Mouse (Mus musculus): ENCODE data around the gene Zfp385c. TPM values are rescaled to one million over a fixed set of nuclear protein-coding genes. Genes with fewer than 3 reads are reported as not detected.
A peak's percentile ranks its signal among the peaks of the same experiment; 100 is the strongest.

Zfp385c gene
- polyA plus RNA-seq, 1 experiment from 2014 or later = 0.31 TPM

DNA sequence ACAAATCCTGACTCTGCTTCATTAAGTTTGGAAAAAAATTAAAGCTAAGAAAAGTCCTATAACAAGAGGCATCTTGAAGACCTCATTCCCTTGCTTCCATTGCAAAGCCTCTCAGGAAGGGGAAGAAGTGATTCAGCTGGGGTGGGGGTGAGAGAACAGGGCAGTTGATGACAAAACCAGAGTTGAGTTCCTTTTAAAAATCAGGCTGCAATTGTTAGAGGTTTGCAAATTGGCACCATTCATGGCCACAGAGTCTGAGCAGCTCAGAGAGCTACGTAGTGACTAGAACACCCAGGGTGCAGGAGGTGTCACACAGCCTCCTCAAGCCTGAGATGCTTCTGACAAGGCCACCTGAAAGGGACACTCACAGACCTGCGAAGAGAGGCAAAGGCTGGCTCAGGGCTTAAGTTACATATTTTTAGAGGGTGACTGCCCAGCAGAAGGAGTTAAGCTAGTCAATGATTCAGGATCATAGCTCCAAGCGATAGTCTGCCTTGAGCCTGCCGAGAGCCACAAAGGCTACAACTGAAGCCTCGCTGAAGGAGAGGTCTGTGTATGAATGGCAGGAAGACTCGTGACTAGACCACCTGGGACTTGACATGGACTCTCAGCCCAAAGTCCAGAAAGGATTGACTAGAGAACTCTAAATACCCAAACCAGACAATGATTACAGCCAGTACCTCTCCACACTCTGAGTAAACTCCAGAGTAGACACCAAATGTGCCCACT lies 38.4 kb upstream of the Zfp385c start:
- no peaks in the 10 kb centered on the region for H3K9me3 ChIP-seq (ENCODE audit: control insufficient read depth, low read length)
- peaks cover 5% of the 10 kb centered on the region for H3K4me1 ChIP-seq (ENCODE audit: control insufficient read depth, insufficient read depth, low read length)
- 84% methylated on average over 6 of the region's 6 CpGs for WGBS

DNA sequence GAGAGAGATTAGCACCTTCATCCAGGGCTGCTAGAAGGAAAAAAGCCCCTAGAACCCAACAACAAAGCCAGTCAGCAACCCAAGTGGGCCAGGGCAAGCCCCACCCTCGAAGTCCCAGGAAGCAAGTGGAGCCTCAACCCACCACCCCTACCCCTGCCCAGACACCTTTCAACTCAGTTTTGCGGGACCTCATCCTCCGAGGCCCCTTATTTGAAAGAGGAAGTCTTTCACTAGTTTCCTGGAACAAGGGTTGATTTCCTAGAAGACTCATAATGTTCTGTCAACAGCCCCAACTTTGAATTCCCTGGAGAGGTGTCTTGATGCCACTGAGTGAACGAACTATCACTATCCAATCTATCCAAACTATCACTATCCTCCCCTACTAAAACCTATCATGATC lies 37.7 kb upstream of the Zfp385c start:
- Histone ChIP-seq H3K27ac (ENCODE audit: low read length) (no peak overlapping the region), H3K27me3 (replicated peaks; ENCODE audit: control insufficient read depth, insufficient read depth, low read length) (no peaks in the 10 kb centered on the region), H3K36me3 (ENCODE audit: control insufficient read depth, insufficient read depth, low read length) (no peaks in the 10 kb centered on the region), H3K9me3 (ENCODE audit: control insufficient read depth, low read length) (no peaks in the 10 kb centered on the region), H3K4me2 (ENCODE audit: low read depth, low read length) (no peak overlapping the region), H3K4me3 (ENCODE audit: low read length) (no peak overlapping the region), H3K4me1 (ENCODE audit: control insufficient read depth, insufficient read depth, low read length) (peaks cover 8% of the 10 kb centered on the region), H3K9ac (ENCODE audit: low read depth, low read length) (no peak overlapping the region)
- 79% methylated on average over 4 of the region's 4 CpGs for WGBS
- ATAC-seq = no peak

More for the DNA sequence above, 38.4 kb upstream of the Zfp385c start:
- no peak overlapping the region for H3K4me2 ChIP-seq (ENCODE audit: low read depth, low read length)
- H3K27me3 ChIP-seq (replicated peaks; ENCODE audit: control insufficient read depth, insufficient read depth, low read length) = no peaks in the 10 kb centered on the region
- no peak overlapping the region for H3K4me3 ChIP-seq (ENCODE audit: low read length)
- no peak overlapping the region for H3K27ac ChIP-seq (ENCODE audit: low read length)
- ATAC-seq = no peak
- H3K9ac ChIP-seq (ENCODE audit: low read depth, low read length) = no peak overlapping the region
- no peaks in the 10 kb centered on the region for H3K36me3 ChIP-seq (ENCODE audit: control insufficient read depth, insufficient read depth, low read length)

DNA sequence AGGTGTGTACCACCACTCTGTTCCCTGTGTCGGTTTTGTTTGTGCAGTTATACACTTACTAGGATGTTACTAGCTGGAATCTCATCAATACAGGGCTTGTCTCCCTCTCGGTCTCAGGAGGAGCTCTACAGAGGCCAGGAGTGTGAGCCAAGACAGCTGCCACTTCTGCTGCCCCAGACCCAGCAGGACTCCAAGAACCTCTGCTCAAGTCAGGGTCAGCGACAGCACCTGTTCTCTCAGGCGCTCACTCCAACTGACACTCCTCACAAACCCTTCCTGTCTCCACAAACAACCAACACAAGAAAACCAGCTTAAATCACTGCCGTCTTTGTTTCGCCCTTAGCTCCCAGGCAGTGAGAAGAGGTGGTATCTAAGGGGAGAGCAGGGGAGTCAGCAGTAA lies 36.3 kb upstream of the Zfp385c start:
- no peaks in the 10 kb centered on the region for H3K36me3 ChIP-seq (ENCODE audit: control insufficient read depth, insufficient read depth, low read length)
- H3K4me2 ChIP-seq (ENCODE audit: low read depth, low read length) = no peak overlapping the region
- 79% methylated on average over 6 of the region's 6 CpGs for WGBS

DNA sequence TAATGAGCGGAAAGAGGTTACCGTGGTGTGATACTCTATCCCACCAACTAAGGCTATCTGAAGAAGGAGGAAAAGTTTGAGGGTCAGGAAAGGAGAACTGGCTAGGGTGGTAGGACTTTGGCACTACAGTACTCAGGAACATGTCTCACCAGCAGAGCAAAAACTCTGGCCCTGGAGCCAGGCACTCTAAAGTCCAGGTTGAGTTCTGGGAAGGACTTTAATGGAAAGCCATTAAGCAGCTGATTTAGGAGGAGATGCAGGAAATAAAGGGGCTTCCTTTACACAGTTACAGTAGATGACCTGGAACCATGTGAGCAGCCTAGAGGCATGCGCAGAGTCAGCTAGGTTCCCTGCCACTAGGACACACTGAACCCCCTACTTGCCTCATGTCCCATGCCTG lies 34.9 kb upstream of the Zfp385c start:
- Histone ChIP-seq H3K4me1 (ENCODE audit: control insufficient read depth, insufficient read depth, low read length) (peaks cover 26% of the 10 kb centered on the region), H3K4me3 (ENCODE audit: low read length) (no peak overlapping the region), H3K9ac (ENCODE audit: low read depth, low read length) (no peak overlapping the region), H3K9me3 (ENCODE audit: control insufficient read depth, low read length) (no peaks in the 10 kb centered on the region), H3K4me2 (ENCODE audit: low read depth, low read length) (no peak overlapping the region), H3K36me3 (ENCODE audit: control insufficient read depth, insufficient read depth, low read length) (no peaks in the 10 kb centered on the region), H3K27me3 (replicated peaks; ENCODE audit: control insufficient read depth, insufficient read depth, low read length) (no peaks in the 10 kb centered on the region), H3K27ac (ENCODE audit: low read length) (no peak overlapping the region)
- WGBS = 93% methylated on average over 3 of the region's 3 CpGs
- no peak for ATAC-seq

More for the DNA sequence above, 36.3 kb upstream of the Zfp385c start:
- Histone ChIP-seq H3K9me3 (ENCODE audit: control insufficient read depth, low read length) (no peaks in the 10 kb centered on the region), H3K27ac (ENCODE audit: low read length) (no peak overlapping the region), H3K4me1 (ENCODE audit: control insufficient read depth, insufficient read depth, low read length) (peaks cover 17% of the 10 kb centered on the region), H3K9ac (ENCODE audit: low read depth, low read length) (no peak overlapping the region), H3K27me3 (replicated peaks; ENCODE audit: control insufficient read depth, insufficient read depth, low read length) (no peaks in the 10 kb centered on the region), H3K4me3 (ENCODE audit: low read length) (no peak overlapping the region)
- no peak for ATAC-seq

DNA sequence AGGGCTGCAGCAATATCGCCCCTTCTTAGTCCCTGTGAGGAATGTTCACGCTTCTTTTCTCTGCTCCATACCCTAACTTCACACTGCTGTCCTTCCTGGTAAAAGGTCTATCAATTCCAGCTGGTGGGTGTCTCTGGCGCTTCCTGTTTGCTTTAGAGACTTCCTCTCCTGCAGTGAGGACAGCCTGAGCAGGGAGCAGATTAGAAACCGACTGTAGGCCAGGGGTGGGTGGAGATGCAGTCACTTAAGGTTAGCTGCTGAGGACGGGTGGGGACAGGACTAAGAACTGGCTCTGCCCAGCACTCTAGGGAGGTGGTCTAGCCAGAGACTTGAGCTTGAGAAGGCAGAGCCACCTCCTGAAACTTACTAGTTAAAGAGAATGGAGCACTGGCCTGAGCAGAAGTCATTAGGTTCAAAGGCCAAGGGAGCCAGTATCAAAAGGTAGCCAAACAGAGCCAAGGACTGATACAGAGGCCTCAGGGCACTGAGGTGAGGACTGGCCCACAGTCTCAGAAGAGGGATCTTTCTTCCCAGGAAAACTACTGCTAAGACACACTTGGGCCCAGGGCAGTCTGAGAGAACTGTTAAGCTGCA lies 32.8 kb upstream of the Zfp385c start:
- Histone ChIP-seq H3K9ac (ENCODE audit: low read depth, low read length) (peak overlapping the region; percentile 9; the same call in 1 of the 2 replicates), H3K9me3 (ENCODE audit: control insufficient read depth, low read length) (no peaks in the 10 kb centered on the region), H3K4me1 (ENCODE audit: control insufficient read depth, insufficient read depth, low read length) (peaks cover 43% of the 10 kb centered on the region), H3K27me3 (replicated peaks; ENCODE audit: control insufficient read depth, insufficient read depth, low read length) (no peaks in the 10 kb centered on the region), H3K27ac (ENCODE audit: low read length) (peak overlapping the region; percentile 76), H3K4me2 (ENCODE audit: low read depth, low read length) (no peak overlapping the region), H3K4me3 (ENCODE audit: low read length) (no peak overlapping the region), H3K36me3 (ENCODE audit: control insufficient read depth, insufficient read depth, low read length) (no peaks in the 10 kb centered on the region)
- peak; percentile 54 for ATAC-seq
- 20% methylated on average over 5 of the region's 5 CpGs for WGBS

DNA sequence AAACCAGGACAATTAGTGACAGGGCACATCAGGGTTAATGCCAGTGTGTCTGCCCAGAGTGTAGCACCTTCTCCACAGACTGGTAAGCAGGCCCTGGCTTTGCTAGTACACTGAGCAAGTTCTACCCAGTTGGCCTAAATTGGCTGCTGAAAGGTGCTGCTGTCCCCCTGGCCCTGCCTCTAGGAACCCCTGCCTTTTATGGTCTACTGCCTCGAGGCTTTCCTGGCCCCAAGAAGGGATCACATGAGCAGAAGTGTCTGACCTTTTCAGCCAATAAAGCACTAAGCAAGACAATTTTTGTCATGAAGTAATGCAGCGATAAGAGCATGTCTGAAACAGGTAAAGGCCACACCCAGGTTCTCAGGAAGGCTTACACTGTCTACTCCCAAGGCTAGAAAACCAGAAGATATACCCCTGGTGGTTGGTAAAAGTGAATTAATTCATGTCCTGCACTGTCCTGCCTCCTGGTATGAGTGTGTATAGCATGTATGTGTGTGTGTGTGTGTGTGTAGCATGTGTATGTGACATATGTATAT lies 30.3 kb upstream of the Zfp385c start:
- peak; percentile 70 for ATAC-seq

DNA sequence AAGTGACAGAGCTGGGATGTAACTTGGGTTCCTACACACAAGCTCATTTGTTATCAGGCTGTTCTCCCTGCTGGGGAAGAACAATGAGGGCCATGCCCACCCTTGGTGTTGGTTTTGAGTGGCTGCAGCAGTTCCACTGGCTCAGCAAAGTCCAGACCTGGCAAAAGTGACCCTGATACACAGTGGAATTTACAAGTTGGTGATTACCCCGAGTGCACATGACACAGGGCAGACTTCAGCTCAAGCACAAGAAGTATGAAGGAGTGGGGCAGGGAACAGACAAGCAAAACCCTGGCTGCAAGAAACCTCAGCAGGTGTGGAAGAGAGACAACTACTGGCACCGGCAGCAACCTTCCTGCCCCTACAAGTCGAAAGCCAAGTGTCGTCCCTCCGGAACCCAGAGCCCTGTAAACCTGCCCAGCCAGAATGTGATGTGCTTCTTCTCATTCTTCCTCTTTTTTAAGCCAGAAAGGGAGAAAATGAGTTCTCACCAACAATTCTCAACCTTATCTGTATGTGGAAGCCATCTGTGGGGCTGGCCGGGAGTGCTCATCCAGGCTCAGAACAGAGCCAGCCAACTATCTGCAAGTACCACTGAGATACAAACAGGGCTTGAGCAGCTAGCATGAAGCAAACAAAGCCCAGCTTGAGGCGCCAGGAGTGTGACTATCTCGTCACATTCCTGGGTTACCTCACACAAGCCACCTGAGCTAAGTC lies 29.7 kb upstream of the Zfp385c start:
- peak overlapping the region; percentile 71 for H3K27ac ChIP-seq (ENCODE audit: low read length)
- no peaks in the 10 kb centered on the region for H3K9me3 ChIP-seq (ENCODE audit: control insufficient read depth, low read length)
- peaks cover 46% of the 10 kb centered on the region for H3K4me1 ChIP-seq (ENCODE audit: control insufficient read depth, insufficient read depth, low read length)
- H3K36me3 ChIP-seq (ENCODE audit: control insufficient read depth, insufficient read depth, low read length) = peaks cover 3% of the 10 kb centered on the region
- WGBS = 68% methylated on average over 8 of the region's 8 CpGs
- peak; percentile 31 for ATAC-seq
- no peak overlapping the region; the same call in 1 of the 2 replicates for H3K9ac ChIP-seq (ENCODE audit: low read depth, low read length)
- no peak overlapping the region for H3K4me2 ChIP-seq (ENCODE audit: low read depth, low read length)
- no peaks in the 10 kb centered on the region for H3K27me3 ChIP-seq (replicated peaks; ENCODE audit: control insufficient read depth, insufficient read depth, low read length)
- no peak overlapping the region for H3K4me3 ChIP-seq (ENCODE audit: low read length)

More for the DNA sequence above, 30.3 kb upstream of the Zfp385c start:
- Histone ChIP-seq H3K9me3 (ENCODE audit: control insufficient read depth, low read length) (no peaks in the 10 kb centered on the region), H3K4me1 (ENCODE audit: control insufficient read depth, insufficient read depth, low read length) (peaks cover 46% of the 10 kb centered on the region), H3K27me3 (replicated peaks; ENCODE audit: control insufficient read depth, insufficient read depth, low read length) (no peaks in the 10 kb centered on the region), H3K36me3 (ENCODE audit: control insufficient read depth, insufficient read depth, low read length) (peaks cover 3% of the 10 kb centered on the region), H3K9ac (ENCODE audit: low read depth, low read length) (no peak overlapping the region; the same call in 1 of the 2 replicates), H3K27ac (ENCODE audit: low read length) (peak overlapping the region; percentile 71), H3K4me2 (ENCODE audit: low read depth, low read length) (no peak overlapping the region), H3K4me3 (ENCODE audit: low read length) (no peak overlapping the region)
- WGBS = 33% methylated on average over 2 of the region's 2 CpGs

DNA sequence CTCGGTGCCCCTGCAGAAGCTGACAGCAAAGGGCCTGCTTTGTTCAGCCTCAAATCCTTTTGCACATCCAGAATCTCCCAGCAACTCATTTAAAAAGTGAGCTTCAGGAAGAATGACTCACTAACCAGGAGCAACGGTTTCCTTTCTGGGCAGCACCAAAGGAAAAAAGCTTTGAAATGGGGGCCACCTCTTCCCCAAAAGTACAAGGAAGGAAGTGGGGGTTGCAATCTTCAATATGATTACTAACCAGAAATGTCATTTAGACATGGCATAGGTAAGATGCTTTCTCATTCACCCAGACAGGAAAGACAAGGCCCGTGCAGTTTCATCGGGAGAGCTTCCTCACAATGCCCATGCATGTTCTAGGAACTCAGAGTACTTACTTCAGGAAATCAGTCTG lies 29.0 kb upstream of the Zfp385c start:
- Histone ChIP-seq H3K27me3 (replicated peaks; ENCODE audit: control insufficient read depth, insufficient read depth, low read length) (no peaks in the 10 kb centered on the region), H3K4me2 (ENCODE audit: low read depth, low read length) (no peak overlapping the region), H3K36me3 (ENCODE audit: control insufficient read depth, insufficient read depth, low read length) (peaks cover 3% of the 10 kb centered on the region)

DNA sequence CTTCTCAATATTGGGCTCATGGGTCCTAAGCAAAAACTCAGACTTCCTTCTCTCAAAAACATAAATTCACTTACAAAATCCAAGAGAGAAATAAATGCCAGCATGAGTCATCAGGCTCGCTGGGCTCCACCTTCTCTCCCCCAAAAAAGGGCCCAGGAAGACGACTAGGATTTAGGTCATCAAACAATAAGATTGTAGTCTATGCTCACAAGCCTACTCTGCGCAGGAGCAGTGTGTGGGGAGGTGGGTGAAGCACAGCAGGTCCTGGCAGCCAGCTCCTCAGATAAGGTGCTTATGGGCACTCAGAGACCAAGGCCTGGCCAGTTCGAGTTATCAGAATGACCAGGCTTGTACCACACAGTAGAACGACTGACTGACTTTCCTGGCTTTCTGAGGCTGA lies 28.1 kb upstream of the Zfp385c start:
- Histone ChIP-seq H3K9me3 (ENCODE audit: control insufficient read depth, low read length) (no peaks in the 10 kb centered on the region), H3K4me3 (ENCODE audit: low read length) (no peak overlapping the region), H3K9ac (ENCODE audit: low read depth, low read length) (no peak overlapping the region), H3K27ac (ENCODE audit: low read length) (no peak overlapping the region), H3K4me2 (ENCODE audit: low read depth, low read length) (no peak overlapping the region), H3K4me1 (ENCODE audit: control insufficient read depth, insufficient read depth, low read length) (peaks cover 42% of the 10 kb centered on the region), H3K36me3 (ENCODE audit: control insufficient read depth, insufficient read depth, low read length) (peaks cover 3% of the 10 kb centered on the region), H3K27me3 (replicated peaks; ENCODE audit: control insufficient read depth, insufficient read depth, low read length) (no peaks in the 10 kb centered on the region)
- ATAC-seq = no peak
- WGBS = 66% methylated on average over 5 of the region's 5 CpGs

More for the DNA sequence above, 29.0 kb upstream of the Zfp385c start:
- H3K4me3 ChIP-seq (ENCODE audit: low read length) = no peak overlapping the region
- peaks cover 46% of the 10 kb centered on the region for H3K4me1 ChIP-seq (ENCODE audit: control insufficient read depth, insufficient read depth, low read length)
- H3K9me3 ChIP-seq (ENCODE audit: control insufficient read depth, low read length) = no peaks in the 10 kb centered on the region
- no peak overlapping the region for H3K9ac ChIP-seq (ENCODE audit: low read depth, low read length)
- peak overlapping the region; percentile 71 for H3K27ac ChIP-seq (ENCODE audit: low read length)
- 66% methylated on average over 4 of the region's 4 CpGs for WGBS
- no peak for ATAC-seq
